8 mouse cellular contexts compared by ENCODE assay signal in the genomic region with DNA sequence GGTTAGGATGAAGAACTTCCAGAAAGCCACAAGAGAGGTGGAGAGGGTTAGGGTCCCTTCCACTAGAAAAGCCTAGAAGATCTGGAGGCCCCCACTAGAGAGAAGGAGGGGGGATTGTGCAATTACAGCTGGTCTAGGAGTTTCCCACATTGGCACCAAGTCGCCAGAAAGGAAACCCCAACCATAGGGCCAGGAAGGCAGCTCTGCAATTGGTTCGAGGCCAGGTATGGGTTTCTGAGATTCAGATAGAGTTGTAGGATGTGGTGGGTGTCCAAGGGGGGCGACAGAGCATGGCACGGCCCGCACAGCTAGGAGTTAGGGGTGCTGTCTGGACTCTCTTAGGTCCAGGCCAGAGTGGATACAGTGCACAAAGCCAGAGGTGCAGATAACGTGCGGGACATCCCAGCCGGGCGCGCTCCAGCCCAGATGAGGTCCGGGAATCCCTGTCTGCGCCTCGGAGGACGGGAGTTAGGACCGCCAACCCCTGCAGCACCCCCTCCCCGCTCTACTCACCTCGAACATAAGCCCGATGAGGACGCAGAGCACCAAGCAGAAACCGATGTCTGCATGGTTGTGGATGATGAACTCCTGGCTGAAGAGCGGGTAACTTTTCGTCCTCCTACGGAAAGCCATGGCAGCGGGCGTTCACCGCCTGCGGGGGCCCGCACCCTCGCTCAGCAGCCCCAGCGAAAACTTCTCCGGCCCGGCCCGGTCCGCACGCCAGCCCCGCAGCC. TPM values are rescaled to one million over a fixed set of nuclear protein-coding genes. Genes with fewer than 3 reads are reported as not detected.
DNase-seq lines count a peak whose midpoint lies in the region; ATAC-seq and TF ChIP-seq lines count a peak whose summit lies in the region.

No protein-coding gene starts in this region.

- under 1% methylated on average over 34 of the region's 36 CpGs for WGBS in liver, embryonic 16.5 days (ENCODE audit: insufficient replicate concordance)
- 1% methylated on average over 36 of the region's 36 CpGs for WGBS in small intestine, adult 2 months

- no peak for TF ChIP-seq CTCF in small intestine, adult 2 months (IDR thresholded peaks at IDR 0.05; ENCODE audit: extremely low read depth, insufficient read length, insufficient replicate concordance, low read depth, low read length)

- ATAC-seq in liver, embryonic 16.5 days (ENCODE audit: low read depth), result peak; percentile 25

- H3K9ac ChIP-seq in liver, embryonic 16.5 days (ENCODE audit: low read depth, low read length), result peak overlapping the region; percentile 61

- peaks cover 8% of the 10 kb centered on the region for H3K4me1 ChIP-seq in liver, embryonic 16.5 days (ENCODE audit: control insufficient read depth, low read depth, low read length)
- H3K4me1 ChIP-seq in small intestine, adult 2 months (ENCODE audit: control insufficient read depth, insufficient read depth, insufficient read length, low read length), result peaks cover 2% of the 10 kb centered on the region; the same call in 1 of the 2 replicates

- H3K4me2 ChIP-seq in liver, embryonic 16.5 days (ENCODE audit: low read depth, low read length), result peak overlapping the region; percentile 83

- no peak for TF ChIP-seq POLR2A in small intestine, adult 2 months (IDR thresholded peaks at IDR 0.05; ENCODE audit: low read depth, low read length)

- no peak overlapping the region for H3K27ac ChIP-seq in liver, embryonic 16.5 days (ENCODE audit: low read length)
- peak overlapping the region; percentile 44; the same call in 1 of the 2 replicates for H3K27ac ChIP-seq in small intestine, adult 2 months (ENCODE audit: insufficient read depth, low read depth, low read length)

- no peaks in the 10 kb centered on the region for H3K9me3 ChIP-seq in liver, embryonic 16.5 days (replicated peaks; ENCODE audit: control insufficient read depth, low read length)

- peak overlapping the region; percentile 65 for H3K4me3 ChIP-seq in liver, embryonic 16.5 days (ENCODE audit: low read depth, low read length)
- H3K4me3 ChIP-seq in small intestine, adult 2 months (ENCODE audit: low read depth, low read length), result peak overlapping the region; percentile 89

- intact Hi-C loops in heart, postnatal 10 days (cut with DNase I), result loop anchor here (2.0 to 5.0 kb wide), 3 partner anchors 81 to 142 kb away; a partner anchor contains a TSS

- no peaks in the 10 kb centered on the region for H3K36me3 ChIP-seq in liver, embryonic 16.5 days (ENCODE audit: control insufficient read depth, insufficient read depth)
- H3K36me3 ChIP-seq in small intestine, adult 2 months (ENCODE audit: control insufficient read depth, insufficient read depth, low read length), result no peaks in the 10 kb centered on the region

- peak; percentile 48 for DNase-seq in embryo, embryonic 10 days (ENCODE audit: low spot score)
- DNase-seq in embryo, embryonic 11 days, result no peak
- DNase-seq in 3T3-L1 (ENCODE audit: low read depth, low spot score), result peak; percentile 57
- peak; percentile 3 for DNase-seq in c-Kit-positive CD71-positive TER-119-positive erythroid progenitor cells, embryonic 14.5 days (ENCODE audit: low spot score)
- DNase-seq in heart, postnatal 10 days, result peak; percentile 42 to 55
- no peak for DNase-seq in urinary bladder, postnatal 10 days (ENCODE audit: low spot score)

- H3K27me3 ChIP-seq in liver, embryonic 16.5 days (ENCODE audit: control insufficient read depth, insufficient read depth, low read depth, low read length), result no peaks in the 10 kb centered on the region
- no peaks in the 10 kb centered on the region for H3K27me3 ChIP-seq in small intestine, adult 2 months (ENCODE audit: control insufficient read depth, insufficient read depth, low read length)

RNA-seq across cellular contexts. Expression of a gene that starts 0.4 kb away (rescaled TPM):
- total RNA-seq in heart, postnatal 10 days (2021), result 10 to 100 TPM; 12.1 to 15.3 TPM
- polyA plus RNA-seq in liver, embryonic 16.5 days (2015; fragmentation: Nextera tagmentation; extraction: Ambion mirVana), result 1.4 and 2.0 TPM in 2 replicates
- polyA plus RNA-seq in small intestine, adult 2 months (2012; rRNA removed), result 2.5 and 7.9 TPM in 2 replicates

Comparison
In these comparisons a context has a peak if more than half of its experiments do, and no peak if none do; other contexts are left out.
1. DNase-seq: peak in embryo, embryonic 10 days (single experiment), 3T3-L1 (single experiment), c-Kit-positive CD71-positive TER-119-positive erythroid progenitor cells, embryonic 14.5 days (single experiment) and heart, postnatal 10 days (2 of 2); none in embryo, embryonic 11 days (single experiment) and urinary bladder, postnatal 10 days (single experiment).